Mouse (Mus musculus) megakaryocyte, embryonic 14.5 days (primary cell): ENCODE results near the gene Cacng7. TPM values are rescaled to one million over a fixed set of nuclear protein-coding genes. Genes with fewer than 3 reads are reported as not detected.

ENCODE experiments used
- H3K27me3 ChIP-seq: replicated peaks from 2 replicates; pipeline ENCODE3; 2012; ENCODE audit warnings: inconsistent platforms
- H3K36me3 ChIP-seq: replicated peaks from 2 replicates; pipeline ENCODE3; 2012; ENCODE audit warnings: low read length, inconsistent platforms, mixed read lengths
- H3K4me1 ChIP-seq: 2 replicates; pipeline ENCODE4 v1.6.1; 2012; ENCODE audit warnings: inconsistent platforms
- H3K4me3 ChIP-seq: replicated peaks from 2 replicates; pipeline ENCODE3; 2012; ENCODE audit warnings: moderate library complexity, mild to moderate bottlenecking, inconsistent platforms
- H3K9me3 ChIP-seq: 2 replicates; pipeline ENCODE4 v1.6.1; 2012; ENCODE audit warnings: inconsistent platforms
- FLI1 ChIP-seq: IDR thresholded peaks from 2 replicates; pipeline ENCODE4 v1.6.1; 2012; ENCODE audit warnings: low read length, inconsistent platforms, mixed read lengths
- GATA1 ChIP-seq: IDR thresholded peaks from 3 replicates; pipeline ENCODE4 v1.6.1; 2012; ENCODE audit warnings: mixed read lengths, low read length, inconsistent platforms, borderline replicate concordance
- polyA plus RNA-seq: library from polyadenylated mRNA; stranded (reverse); fragments of >175 nt; gene quantifications from 2 replicates; pipeline ENCODE4 v1.2.3, GENCODE M21; 2012; ENCODE audit warnings: low replicate concordance; ENCODE audit not compliant: insufficient read depth

The Cacng7 gene
- polyA plus RNA-seq, 1 experiment = not detected

- peaks cover 24% of the 10 kb centered on the region for H3K27me3 ChIP-seq
- no peak overlapping the region for H3K4me3 ChIP-seq
- no peaks in the 10 kb centered on the region for H3K36me3 ChIP-seq
- no peaks in the 10 kb centered on the region for H3K9me3 ChIP-seq
- TF ChIP-seq GATA1 (no peak), FLI1 (no peak)
- H3K4me1 ChIP-seq = no peaks in the 10 kb centered on the region
These were observed 6.3 kb downstream of the Cacng7 start for GRCm38 (mm10) chr7:3339010-3339409.

GRCm38 (mm10) chr7:3343861-3344260 is 11.1 kb downstream of the Cacng7 start:
- Histone ChIP-seq H3K36me3 (no peaks in the 10 kb centered on the region), H3K27me3 (peaks cover 5% of the 10 kb centered on the region), H3K9me3 (no peaks in the 10 kb centered on the region), H3K4me3 (no peak overlapping the region), H3K4me1 (no peaks in the 10 kb centered on the region)
- TF ChIP-seq FLI1 (no peak), GATA1 (no peak)

- Histone ChIP-seq H3K4me1 (no peaks in the 10 kb centered on the region), H3K9me3 (no peaks in the 10 kb centered on the region), H3K4me3 (no peak overlapping the region), H3K27me3 (peaks cover 3% of the 10 kb centered on the region), H3K36me3 (no peaks in the 10 kb centered on the region)
- TF ChIP-seq FLI1 = no peak
- TF ChIP-seq GATA1 = no peak
These were observed 12.5 kb downstream of the Cacng7 start for GRCm38 (mm10) chr7:3345301-3345700.

- Histone ChIP-seq H3K4me3 (no peak overlapping the region), H3K36me3 (no peaks in the 10 kb centered on the region), H3K27me3 (no peaks in the 10 kb centered on the region), H3K9me3 (no peaks in the 10 kb centered on the region), H3K4me1 (no peaks in the 10 kb centered on the region)
- TF ChIP-seq GATA1 (no peak), FLI1 (no peak)
These were observed 14.9 kb downstream of the Cacng7 start for GRCm38 (mm10) chr7:3347366-3348287.

- TF ChIP-seq GATA1 = no peak
- no peak for TF ChIP-seq FLI1
- Histone ChIP-seq H3K9me3 (no peaks in the 10 kb centered on the region), H3K27me3 (no peaks in the 10 kb centered on the region), H3K36me3 (no peaks in the 10 kb centered on the region), H3K4me1 (no peaks in the 10 kb centered on the region), H3K4me3 (no peak overlapping the region)
These were observed 15.6 kb downstream of the Cacng7 start for GRCm38 (mm10) chr7:3348326-3348725.

- H3K9me3 ChIP-seq = no peaks in the 10 kb centered on the region
- TF ChIP-seq GATA1 (no peak), FLI1 (no peak)
- H3K27me3 ChIP-seq = no peaks in the 10 kb centered on the region
- H3K4me1 ChIP-seq = no peaks in the 10 kb centered on the region
- H3K36me3 ChIP-seq = no peaks in the 10 kb centered on the region
- no peak overlapping the region for H3K4me3 ChIP-seq
These were observed 17.0 kb downstream of the Cacng7 start for GRCm38 (mm10) chr7:3349775-3350174.

- no peaks in the 10 kb centered on the region for H3K9me3 ChIP-seq
- no peaks in the 10 kb centered on the region for H3K4me1 ChIP-seq
- TF ChIP-seq GATA1 = no peak
- no peak for TF ChIP-seq FLI1
- H3K36me3 ChIP-seq = no peaks in the 10 kb centered on the region
- H3K27me3 ChIP-seq = peaks cover 2% of the 10 kb centered on the region
- no peak overlapping the region for H3K4me3 ChIP-seq
These were observed 18.8 kb downstream of the Cacng7 start for GRCm38 (mm10) chr7:3351536-3351935.

- TF ChIP-seq FLI1 = no peak
- TF ChIP-seq GATA1 = no peak
- Histone ChIP-seq H3K27me3 (peaks cover 5% of the 10 kb centered on the region), H3K9me3 (no peaks in the 10 kb centered on the region), H3K36me3 (no peaks in the 10 kb centered on the region), H3K4me3 (no peak overlapping the region), H3K4me1 (no peaks in the 10 kb centered on the region)
These were observed 22.1 kb downstream of the Cacng7 start for GRCm38 (mm10) chr7:3354850-3355249.

GRCm38 (mm10) chr7:3360678-3361077 is 27.9 kb downstream of the Cacng7 start:
- TF ChIP-seq FLI1 (no peak), GATA1 (no peak)
- no peaks in the 10 kb centered on the region for H3K36me3 ChIP-seq
- H3K27me3 ChIP-seq = peaks cover 15% of the 10 kb centered on the region
- H3K4me1 ChIP-seq = peaks cover 2% of the 10 kb centered on the region; the same call in 1 of the 2 replicates
- no peak overlapping the region for H3K4me3 ChIP-seq
- no peaks in the 10 kb centered on the region for H3K9me3 ChIP-seq

GRCm38 (mm10) chr7:3365547-3366279 is 33.0 kb downstream of the Cacng7 start:
- TF ChIP-seq FLI1 (no peak), GATA1 (no peak)
- peaks cover 39% of the 10 kb centered on the region for H3K27me3 ChIP-seq
- peaks cover 24% of the 10 kb centered on the region; the same call in 1 of the 2 replicates for H3K4me1 ChIP-seq

More at GRCm38 (mm10) chr7:3365547-3366279, 33.0 kb downstream of the Cacng7 start:
- H3K4me3 ChIP-seq = peak overlapping the region; percentile 79
- no peaks in the 10 kb centered on the region for H3K9me3 ChIP-seq
- no peaks in the 10 kb centered on the region for H3K36me3 ChIP-seq
